Mouse (Mus musculus): ENCODE measurements around the gene Grb7. TPM values are rescaled to one million over a fixed set of nuclear protein-coding genes. Genes with fewer than 3 reads are reported as not detected.

Grb7 gene
- 3.7 and 4.5 TPM in 2 replicates for polyA plus RNA-seq (2015; fragmentation: Nextera tagmentation; extraction: Ambion mirVana)

DNA sequence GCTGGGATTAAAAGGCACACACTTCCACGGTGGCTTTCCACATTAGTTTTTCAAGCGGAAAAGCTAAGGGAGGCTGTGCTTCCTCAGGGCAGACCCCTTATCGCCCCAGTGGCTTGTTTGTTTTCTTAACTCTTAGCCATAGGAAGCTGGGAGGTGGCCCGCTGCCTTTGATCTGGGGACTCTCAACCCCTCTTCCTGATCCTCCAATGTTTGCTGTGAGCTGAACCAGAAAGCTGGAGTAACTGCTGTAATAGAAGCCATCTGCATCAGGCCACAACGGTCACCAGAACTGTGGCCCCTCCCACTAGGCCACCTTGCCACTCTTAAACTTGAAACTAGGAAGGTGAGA lies at the start of gene Grb7:
Gene Grb7 (plus strand): TSS at position 182 of the 349 bp plus-strand sequence.
- DNase-seq (ENCODE audit: low spot score) = no peak

DNA sequence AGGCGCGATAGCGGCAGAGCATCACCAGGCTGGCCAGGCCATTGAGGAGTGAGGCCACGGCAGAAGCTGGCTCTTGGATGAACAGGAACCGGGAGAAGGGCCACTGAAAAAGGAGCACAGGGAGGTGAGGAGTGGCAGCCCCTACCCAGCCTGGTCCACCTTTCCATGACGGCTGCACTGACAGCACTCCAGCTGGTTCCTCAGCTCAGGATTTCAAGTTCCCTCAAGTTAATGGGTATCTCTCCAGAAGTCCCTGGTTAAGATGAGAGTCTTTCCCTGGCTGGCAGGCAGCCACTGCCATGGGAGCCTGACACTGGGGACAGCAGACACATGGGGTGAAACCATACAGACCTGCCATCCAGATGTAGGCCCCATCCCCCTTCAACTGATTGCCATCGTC lies 48.2 kb upstream of the Grb7 start:
- no peak for DNase-seq (ENCODE audit: low spot score)

DNA sequence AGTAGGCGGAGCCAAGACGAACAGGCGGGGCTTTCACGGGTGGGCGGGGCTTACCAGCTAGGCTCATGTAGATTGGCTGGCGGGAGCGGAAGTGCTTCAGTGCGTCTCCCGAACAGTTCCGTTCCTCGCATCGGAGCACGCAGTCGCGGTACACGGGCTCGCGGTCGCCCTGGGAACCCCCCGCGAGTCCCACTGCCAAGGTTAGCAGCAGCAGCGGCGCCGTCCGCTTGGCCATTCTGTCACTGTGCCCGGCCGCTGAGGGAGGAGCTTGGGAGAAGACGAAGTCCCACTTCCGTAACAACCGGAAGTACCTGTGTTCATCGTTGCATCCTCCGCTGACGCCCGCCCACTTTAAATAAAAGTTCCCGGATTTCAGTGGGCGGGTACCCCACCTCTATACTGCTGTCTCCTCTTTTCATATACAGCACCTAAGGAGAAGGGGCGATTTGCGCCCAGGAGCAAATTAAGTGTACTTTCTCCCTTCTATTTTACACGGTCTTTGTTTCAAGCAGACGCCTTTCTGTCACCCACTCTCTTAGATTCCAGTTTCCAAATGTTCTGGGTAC lies 46.0 kb upstream of the Grb7 start, which contains the start of gene Pgap3:
Gene Pgap3 (minus strand): TSS at position 330 of the 566 bp plus-strand sequence.
- DNase-seq (ENCODE audit: low spot score) = peak; percentile 92

DNA sequence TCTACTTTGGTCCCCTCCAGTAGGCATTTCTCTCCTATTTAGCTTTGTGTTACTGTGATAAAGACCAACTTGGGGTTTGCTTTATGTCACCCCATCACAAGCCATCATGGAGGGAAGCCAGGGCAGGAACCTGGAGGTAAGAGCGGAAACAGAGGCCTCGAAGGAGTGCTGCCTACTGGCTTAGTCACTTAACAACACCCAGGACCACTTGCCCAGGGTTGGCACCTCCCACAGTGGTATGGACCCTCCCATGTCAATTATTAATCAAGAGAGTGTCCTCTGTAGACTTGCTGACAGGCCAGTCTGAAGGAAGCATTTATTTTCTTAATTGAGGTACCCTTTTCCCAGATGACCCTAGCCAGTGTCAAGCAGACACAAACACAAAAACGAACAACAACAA lies 45.4 kb upstream of the Grb7 start:
- no peak for DNase-seq (ENCODE audit: low spot score)

DNA sequence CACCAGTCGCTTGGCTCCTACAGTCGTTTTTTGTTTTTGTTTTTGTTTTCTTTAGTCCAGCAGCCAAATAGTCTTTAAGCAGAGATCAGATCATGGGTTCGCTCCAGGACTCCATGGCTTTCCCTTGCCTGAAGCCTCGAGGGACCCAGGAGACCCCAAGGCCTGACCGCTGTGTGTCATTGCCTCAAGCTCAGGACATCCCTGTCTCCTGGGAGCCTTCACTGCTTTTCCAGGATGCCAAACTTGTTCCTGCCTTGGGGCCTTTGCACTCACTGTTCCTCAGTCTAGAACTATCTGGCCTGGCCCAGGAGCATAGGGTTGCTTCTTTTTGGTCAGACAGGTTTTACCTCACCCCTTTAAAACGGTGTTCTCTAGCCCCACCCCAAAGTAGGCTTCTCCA lies 39.6 kb upstream of the Grb7 start:
- DNase-seq (ENCODE audit: low spot score) = no peak

DNA sequence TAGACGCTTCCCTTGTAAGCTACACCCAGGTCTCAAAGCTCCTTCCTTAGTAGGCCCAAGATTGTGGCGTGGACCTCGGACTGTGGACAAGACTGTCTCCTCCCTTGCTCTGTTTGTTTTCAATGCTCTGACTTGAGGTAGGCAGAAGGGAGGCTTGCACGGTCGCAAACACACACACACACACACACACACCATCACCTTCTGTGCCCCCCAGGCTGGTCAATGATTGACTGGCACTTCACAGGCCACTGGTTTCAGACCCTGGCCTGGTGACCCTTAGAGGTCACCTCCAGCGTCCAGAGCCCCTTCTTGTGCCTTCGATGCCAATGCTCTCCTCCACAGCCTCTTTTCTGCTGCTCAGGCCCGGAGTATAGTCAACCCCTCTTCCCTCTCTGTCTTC lies 37.3 kb upstream of the Grb7 start:
- DNase-seq (ENCODE audit: low spot score) = no peak

DNA sequence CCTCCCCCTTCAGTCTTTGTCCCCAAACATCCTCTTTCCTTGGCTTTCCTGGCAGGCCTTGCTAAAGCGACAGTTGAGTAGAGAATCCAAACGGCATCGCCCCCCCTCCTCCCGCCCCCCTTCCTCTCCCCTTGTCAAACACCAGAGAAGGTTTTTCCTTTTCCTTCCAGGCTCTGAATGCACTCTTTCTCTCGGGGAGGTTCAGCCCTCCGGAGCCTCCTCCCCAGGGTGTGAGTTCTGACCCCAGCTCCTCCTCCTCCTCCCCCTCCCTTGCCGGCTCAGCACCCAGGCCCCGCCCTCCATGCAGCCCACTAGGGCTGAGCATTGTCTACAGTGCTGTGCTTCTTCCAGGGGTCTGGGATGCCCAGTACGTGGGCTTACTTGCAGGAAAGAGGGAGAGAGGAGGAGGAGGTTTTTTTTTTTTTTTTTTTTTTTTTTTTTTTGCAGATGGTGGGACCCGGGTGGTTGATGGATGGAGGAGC lies 36.8 kb upstream of the Grb7 start:
- DNase-seq (ENCODE audit: low spot score) = no peak

DNA sequence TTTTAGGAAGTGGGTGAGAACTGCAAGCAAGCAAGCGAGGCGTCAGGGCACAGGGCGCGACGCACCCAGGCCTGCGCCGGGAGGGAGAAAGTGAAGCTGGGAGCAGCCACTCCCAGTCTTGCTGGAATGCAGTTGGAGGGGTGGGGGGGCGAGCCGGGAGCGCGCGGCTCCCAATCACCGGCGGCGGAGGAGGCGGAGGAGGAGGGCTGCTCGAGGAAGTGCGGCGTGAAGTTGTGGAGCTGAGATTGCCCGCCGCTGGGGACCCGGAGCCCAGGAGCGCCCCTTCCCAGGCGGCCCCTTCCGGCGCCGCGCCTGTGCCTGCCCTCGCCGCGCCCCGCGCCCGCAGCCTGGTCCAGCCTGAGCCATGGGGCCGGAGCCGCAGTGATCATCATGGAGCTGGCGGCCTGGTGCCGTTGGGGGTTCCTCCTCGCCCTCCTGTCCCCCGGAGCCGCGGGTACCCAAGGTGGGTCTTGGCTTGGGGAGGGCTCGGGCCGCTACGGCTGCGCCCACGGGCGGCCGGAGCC lies 33.9 kb upstream of the Grb7 start, which contains the start of gene Erbb2:
Gene Erbb2 (plus strand): TSS at position 198 of the 524 bp plus-strand sequence.
- peak; percentile 25 for DNase-seq (ENCODE audit: low spot score)

DNA sequence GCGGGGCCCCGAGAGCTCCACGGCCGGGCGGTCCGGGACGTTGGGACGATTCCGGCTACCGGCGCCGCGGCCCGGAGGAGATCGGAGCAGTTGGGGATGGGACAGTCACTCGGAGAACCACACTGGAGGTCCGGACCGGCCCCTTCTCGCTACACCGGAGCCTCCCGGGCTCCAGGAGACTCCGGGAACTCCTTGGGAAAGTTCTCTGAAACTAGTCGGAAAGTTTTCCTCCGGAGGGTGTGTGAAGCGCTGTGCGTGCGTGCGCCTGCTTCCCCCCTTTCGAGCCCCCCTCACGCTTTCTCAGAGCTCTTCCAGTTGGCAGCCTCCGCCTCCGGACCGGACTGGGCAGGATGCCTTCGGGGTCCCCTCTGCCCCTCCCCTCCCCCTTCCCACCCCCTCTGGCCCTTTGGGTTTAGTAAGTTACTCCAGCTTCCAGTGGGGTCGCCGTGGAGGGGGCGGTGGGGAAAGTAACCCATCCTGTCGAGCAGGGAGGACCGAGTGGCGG lies 33.3 kb upstream of the Grb7 start:
- DNase-seq (ENCODE audit: low spot score) = no peak

DNA sequence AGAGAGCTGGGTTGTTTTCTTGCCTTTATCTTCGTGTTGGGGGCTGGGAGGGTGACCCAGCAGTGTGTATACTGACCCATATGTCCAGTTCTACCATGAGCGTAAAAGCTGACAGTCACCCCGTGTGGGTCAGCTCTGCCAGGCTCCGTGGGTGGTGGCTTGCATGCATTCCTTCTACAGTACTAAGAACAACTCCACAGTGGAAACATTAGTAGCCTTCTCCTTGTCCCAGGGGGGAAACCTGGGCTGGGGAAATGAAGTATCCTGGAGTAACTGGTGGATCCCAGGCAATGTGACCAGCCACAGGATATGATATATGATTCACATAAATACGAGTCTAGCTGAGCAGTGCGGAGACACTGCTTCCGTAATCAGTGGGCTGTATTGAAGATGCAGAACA lies 32.5 kb upstream of the Grb7 start:
- no peak for DNase-seq (ENCODE audit: low spot score)

DNA sequence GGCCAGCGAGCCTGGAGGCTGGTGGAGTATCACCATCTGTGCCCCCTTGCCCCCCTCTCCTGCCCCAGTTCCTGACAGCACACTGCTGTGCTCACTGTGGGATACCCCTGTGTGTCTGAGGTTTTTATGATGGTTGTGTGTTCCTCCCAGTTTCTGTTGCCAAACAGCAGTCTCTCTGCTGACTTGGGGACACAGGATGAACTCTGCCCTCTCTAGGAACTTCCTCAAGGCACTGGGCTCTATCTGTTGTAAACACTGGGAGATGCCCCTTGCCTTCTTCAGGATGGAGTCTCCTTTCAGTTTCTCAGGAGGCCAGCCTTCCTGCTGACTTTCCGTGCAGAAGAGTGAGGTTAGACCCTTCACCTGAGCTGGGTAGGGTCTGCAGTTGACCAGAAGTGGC lies 32.0 kb upstream of the Grb7 start:
- no peak for DNase-seq (ENCODE audit: low spot score)

DNA sequence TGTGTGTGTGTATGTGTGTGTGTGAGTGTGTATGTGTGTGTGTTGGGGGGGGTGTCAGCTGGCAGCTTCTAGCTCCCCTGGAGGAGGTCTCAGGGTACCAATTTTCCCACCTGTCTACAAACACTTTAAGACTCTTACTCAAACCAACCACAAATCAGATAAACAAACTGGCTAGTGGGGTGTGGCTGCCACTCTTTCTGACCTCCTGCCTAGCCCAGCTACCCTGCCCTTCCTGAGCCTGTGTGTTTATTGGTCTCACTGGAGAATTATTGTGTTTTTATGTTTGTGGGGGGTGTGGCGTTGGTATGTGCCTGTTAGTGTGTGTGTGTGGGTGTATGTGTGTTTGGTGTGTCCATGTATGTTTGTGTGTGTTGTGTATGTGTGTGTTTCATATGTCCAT lies 29.1 kb upstream of the Grb7 start:
- DNase-seq (ENCODE audit: low spot score) = no peak

DNA sequence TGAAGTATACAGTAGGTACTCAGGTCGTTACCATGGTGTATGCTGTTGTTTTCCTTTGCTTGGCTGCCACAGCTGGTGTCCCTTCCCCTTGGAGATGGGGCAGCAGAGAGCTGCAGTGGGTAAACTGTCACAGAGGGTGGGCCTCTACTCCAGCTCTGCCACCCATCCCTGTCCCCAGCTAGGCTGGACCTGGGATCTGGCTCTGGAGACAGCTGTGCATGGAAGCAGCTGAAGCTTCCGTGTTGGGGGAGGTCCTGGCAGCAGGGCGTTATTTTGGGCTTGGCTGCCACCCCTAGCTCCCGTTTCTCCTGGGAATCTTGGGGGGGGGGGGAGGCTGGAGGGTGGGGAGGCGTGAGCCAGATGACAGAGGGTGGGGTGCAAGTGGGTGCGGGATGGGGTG lies 27.9 kb upstream of the Grb7 start:
- no peak for DNase-seq (ENCODE audit: low spot score)

DNA sequence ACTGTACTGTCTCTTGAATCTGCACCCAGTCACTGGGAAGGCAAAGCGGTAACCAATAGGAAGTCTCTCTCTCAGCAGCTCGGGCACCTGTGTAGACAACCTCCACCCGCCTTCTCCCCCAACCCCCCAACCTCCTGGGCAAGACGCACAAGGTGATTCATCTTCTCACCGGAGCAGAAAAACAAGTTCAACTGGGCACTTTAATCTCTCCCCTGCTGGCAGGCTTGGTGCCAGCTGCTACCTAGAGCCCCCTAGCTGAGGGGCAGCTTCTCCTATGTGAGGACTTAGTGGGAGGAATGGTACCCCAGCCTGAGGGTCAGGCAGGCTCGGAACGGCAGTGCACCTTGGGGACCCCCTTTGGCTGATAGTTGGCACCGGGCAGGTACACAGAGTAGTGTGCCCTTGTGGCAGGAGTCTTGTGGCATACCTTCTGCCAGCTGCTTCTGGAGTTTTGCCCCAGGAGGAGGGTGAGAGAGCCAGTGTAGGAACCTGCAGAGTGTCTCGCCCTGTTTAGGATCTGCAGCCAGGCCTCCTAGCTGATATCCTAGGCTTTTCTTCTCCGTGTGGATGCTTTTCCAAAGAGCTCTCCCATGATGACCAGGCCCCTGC lies 27.2 kb upstream of the Grb7 start:
- DNase-seq (ENCODE audit: low spot score) = no peak

DNA sequence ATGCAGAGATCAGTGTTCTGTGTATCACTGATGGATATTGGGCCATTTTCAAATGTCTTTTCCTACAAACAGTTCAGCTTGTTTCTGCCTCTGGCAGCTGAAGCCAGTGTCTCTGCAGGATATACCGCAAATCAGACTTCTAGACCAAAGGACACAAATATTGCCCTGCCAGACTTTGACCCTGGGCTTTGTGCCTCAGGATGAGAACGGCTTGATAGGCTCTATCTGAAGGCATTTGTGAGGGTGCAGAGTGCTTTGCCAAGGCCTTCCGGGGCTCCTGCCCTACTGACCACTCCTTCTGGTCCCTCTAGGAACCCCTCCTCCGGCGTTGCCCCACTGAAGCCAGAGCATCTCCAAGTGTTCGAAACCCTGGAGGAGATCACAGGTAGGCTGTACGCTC lies 19.6 kb upstream of the Grb7 start:
- no peak for DNase-seq (ENCODE audit: low spot score)

DNA sequence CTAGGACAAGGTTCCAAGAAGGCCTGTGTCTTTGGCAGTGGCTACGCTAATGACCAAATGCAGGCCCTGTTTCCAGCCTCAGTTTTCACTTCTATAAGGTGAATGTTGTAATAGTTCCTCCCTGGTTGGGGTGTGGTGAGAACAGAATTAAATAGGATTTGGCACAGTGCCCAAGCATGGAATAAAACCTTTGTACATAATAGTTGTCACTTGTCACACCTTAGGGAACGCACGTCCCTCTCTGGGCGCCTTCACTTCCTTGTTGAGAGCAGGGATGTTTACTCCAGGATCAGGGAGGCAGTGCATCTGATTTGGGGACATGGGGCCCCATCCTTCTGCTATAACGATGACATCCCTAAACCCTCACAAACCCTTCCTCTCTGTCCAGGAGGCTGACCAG lies 17.8 kb upstream of the Grb7 start:
- DNase-seq (ENCODE audit: low spot score) = no peak

DNA sequence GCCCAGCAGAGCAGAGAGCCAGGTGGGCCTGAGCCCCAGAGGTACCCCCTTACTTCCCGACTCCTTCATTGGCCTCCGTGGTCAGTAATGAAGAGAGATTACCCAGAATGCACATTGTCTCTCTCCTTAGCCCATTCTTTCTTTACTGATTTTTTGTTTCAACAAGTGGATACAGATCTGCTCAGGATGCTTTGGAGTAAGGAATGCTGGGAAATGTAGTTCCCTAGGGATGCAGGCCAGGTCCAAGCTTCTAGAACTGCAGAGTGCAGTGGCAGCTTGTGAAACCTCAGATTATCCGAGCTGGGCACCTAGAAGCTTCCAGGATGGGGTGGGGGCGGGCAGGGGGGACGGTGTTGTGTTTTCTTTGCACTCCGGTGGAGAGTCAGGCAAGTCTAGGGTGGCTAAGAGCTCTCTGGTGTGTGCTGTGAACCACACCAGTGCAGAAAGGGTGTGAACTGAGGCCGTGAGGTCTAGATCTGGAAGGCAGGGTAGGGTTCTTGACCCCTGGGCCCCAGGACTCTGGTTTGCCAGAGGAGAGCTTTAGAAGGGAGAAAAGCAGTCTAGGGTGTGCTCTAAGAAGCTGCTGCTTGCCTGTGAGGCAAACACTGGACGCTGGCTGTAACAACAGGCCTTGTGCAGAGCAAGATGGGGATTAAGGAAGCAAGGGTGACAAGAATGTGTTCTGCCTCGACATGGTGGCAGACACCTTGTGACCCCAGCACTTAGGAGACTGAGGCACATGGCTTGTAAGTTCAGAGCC lies 14.3 kb upstream of the Grb7 start:
- DNase-seq (ENCODE audit: low spot score) = no peak

DNA sequence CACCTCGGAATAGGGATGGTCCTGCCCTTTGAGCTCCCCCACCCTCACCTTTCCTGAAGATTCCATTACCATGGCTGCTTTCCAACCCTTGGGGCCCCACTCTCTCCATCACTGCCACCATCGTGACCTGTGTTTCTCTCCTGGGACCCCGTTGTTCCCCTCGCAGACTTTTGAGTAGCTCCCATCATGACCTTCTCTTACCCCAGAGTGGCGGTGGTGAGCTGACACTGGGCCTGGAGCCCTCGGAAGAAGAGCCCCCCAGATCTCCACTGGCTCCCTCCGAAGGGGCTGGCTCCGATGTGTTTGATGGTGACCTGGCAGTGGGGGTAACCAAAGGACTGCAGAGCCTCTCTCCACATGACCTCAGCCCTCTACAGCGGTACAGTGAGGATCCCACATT lies 10.5 kb upstream of the Grb7 start:
- DNase-seq (ENCODE audit: low spot score) = no peak

DNA sequence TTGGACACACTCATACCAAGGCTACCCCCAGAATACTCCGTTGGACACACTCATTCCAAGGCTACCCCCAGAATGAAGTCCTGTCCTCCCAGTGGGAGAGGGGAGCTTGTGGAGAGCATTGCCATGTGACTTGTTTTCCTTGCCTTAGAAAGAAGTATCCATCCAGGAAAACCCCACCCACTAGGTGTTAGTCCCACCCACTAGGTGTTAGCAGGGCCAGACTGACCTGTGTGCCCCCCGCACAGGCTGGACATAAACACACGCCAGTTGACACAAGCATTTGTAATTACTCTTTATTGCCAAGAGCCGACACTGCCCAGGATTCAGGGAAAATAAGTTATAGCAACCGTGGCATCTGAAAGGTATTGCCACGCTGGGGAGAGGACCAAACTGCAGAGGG lies 8.8 kb upstream of the Grb7 start:
- no peak for DNase-seq (ENCODE audit: low spot score)

DNA sequence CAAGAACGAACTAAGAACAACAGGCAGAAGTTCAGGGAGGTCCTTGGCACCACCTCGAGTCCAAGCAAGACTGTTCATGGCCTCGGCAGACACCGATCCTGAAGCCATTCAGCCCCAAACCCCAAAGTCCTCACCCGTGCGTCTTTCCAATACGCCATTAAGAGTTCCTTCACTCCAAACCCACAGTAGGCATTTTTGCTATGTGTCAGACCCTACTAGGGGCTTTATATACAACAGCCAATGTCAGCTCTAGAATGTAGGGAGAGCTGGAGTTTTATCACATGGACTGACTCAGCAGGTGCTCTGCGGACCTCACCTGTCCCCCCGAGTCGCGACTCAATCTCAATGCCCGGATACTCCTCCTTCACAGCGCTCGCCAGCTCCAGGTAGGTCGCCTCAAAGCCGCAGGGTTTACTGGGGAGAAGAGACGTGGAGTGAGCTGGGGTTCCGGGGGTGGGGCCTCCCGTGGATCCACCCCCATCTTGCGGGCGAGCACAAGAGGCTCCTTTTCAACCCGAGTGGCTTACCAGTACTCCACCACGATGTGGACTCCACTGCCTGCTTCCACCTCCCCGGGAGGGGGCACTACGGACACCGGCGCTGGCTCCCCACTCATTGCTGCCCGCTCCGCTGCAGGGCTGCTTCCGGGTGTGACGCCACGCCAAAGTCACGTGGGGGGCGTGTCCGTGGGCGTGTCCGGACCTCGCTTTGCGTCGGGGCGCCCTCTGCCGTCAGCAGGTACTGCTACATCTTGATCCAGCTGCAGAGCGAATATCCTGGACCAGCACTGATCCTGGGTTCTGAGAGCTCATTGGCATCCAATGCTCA lies 7.6 kb upstream of the Grb7 start, which contains the start of gene Mien1:
Gene Mien1 (minus strand): TSS at position 661 of the 828 bp plus-strand sequence.
- DNase-seq (ENCODE audit: low spot score) = peak; percentile 94

DNA sequence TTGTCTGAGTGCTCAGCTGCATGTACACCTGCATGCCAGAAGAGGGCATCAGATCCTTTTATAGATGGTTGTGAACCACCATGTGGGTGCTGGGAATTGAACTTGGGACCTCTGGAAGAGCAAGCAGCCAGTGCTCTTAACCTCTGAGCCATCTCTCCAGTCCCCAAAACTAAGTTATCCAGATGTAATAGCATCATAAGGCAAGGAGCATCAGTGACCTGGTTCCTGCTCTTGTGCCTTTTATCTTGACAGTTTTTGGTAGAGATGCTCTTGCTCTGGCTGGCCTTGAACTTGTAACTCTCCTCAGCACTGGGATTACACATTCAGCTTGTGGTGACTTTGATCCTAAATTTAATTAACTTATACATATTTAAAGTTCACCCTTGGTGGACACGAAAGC lies 2.5 kb upstream of the Grb7 start:
- DNase-seq (ENCODE audit: low spot score) = no peak
